Mouse (Mus musculus): ENCODE data around the gene Cmpk1. TPM values are rescaled to one million over a fixed set of nuclear protein-coding genes. Genes with fewer than 3 reads are reported as not detected.

The Cmpk1 gene
- polyA plus RNA-seq, 1 experiment from 2014 or later, result 67.8 TPM

DNA sequence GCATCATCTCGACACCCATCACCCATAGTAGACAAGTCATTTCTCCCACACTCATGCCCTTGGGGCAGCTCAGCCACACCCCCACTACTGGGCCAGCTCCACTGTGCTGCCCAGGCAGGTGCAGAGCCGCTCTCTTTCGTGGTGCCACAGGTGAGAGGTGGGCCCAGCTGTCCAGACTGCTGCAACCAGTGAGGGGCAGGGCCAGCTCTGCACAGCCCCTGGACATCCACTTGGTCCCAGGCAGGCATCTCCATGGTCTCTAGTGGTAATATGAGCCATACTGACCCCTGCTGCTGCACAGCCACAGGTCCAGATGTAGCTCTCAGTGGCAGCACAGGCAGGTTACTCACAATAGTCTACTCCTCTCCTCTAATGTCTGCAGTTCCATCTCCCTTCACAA is 33.9 kb downstream of the Cmpk1 start:
- DNase-seq (no peak), ATAC-seq (no peak)
- no peaks in the 10 kb centered on the region for H3K36me3 ChIP-seq (replicated peaks; ENCODE audit: insufficient read depth, low read length)
- no peaks in the 10 kb centered on the region for H3K4me1 ChIP-seq (ENCODE audit: insufficient read depth)
- WGBS (ENCODE audit: insufficient replicate concordance), result 81% methylated on average over 3 of the region's 3 CpGs
- no peak overlapping the region for H3K27ac ChIP-seq (ENCODE audit: low read depth)
- no peak overlapping the region for H3K9ac ChIP-seq (replicated peaks)
- H3K4me2 ChIP-seq (ENCODE audit: low read depth, low read length), result no peak overlapping the region
- H3K27me3 ChIP-seq (ENCODE audit: insufficient read depth, low read length), result 0 out of 2 replicates have a peak, but pooled peaks cover under 1% of the 10 kb centered on the region
- no peaks in the 10 kb centered on the region for H3K9me3 ChIP-seq (ENCODE audit: low read length)
- TF ChIP-seq CTCF (IDR thresholded peaks at IDR 0.05; ENCODE audit: low read depth), result no peak
- TF ChIP-seq EP300 (IDR thresholded peaks at IDR 0.05; ENCODE audit: low read depth), result no peak
- no peak overlapping the region for H3K4me3 ChIP-seq (ENCODE audit: low read depth, low read length)

DNA sequence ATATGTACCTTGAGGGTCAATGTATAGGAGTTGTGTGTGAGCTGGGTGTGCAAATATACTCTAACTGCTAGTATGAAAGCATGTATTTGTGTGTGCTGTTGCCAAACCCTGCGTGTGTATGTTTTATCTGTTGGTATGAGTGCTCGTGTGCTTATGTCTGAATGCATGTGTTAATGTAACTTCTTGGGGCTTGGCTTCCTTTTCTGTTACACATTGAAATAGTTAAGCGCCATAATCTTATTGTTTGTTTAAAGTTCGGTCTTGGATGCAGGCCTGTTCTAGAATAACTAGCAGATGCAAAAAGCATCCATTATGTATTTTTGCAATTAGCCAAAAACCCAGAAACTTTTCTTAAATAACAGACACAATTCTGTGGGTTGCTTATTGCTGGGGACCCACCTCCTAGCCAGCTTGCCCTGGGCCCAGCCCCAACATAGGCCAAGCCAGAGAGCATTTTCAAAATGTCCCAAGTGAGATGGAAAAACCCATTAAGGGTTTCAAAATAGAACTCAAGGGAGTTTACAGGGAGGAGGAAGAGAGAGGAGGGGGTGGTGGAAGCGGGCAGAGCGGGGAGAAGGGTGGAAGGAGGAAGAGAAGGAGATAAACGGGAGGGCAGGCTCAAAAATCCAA is 39.1 kb downstream of the Cmpk1 start:
- H3K36me3 ChIP-seq (replicated peaks; ENCODE audit: insufficient read depth, low read length), result no peaks in the 10 kb centered on the region
- no peak for ATAC-seq
- 0 out of 2 replicates have a peak, but pooled peaks cover 3% of the 10 kb centered on the region for H3K27me3 ChIP-seq (ENCODE audit: insufficient read depth, low read length)
- H3K9ac ChIP-seq (replicated peaks), result no peak overlapping the region
- H3K4me2 ChIP-seq (ENCODE audit: low read depth, low read length), result no peak overlapping the region
- no peaks in the 10 kb centered on the region for H3K4me1 ChIP-seq (ENCODE audit: insufficient read depth)
- no peak overlapping the region for H3K4me3 ChIP-seq (ENCODE audit: low read depth, low read length)
- WGBS (ENCODE audit: insufficient replicate concordance), result 53% methylated on average over 7 of the region's 7 CpGs
- H3K27ac ChIP-seq (ENCODE audit: low read depth), result no peak overlapping the region
- TF ChIP-seq EP300 (IDR thresholded peaks at IDR 0.05; ENCODE audit: low read depth), result no peak
- TF ChIP-seq CTCF (IDR thresholded peaks at IDR 0.05; ENCODE audit: low read depth), result no peak
- peak; percentile 5 for DNase-seq
- H3K9me3 ChIP-seq (ENCODE audit: low read length), result no peaks in the 10 kb centered on the region

GRCm38 (mm10) chr4:114947395-114947794 is 39.6 kb downstream of the Cmpk1 start:
- Histone ChIP-seq H3K27ac (ENCODE audit: low read depth) (no peak overlapping the region), H3K4me1 (ENCODE audit: insufficient read depth) (no peaks in the 10 kb centered on the region), H3K9me3 (ENCODE audit: low read length) (no peaks in the 10 kb centered on the region), H3K27me3 (ENCODE audit: insufficient read depth, low read length) (0 out of 2 replicates have a peak, but pooled peaks cover 3% of the 10 kb centered on the region), H3K4me3 (ENCODE audit: low read depth, low read length) (no peak overlapping the region), H3K9ac (replicated peaks) (no peak overlapping the region), H3K36me3 (replicated peaks; ENCODE audit: insufficient read depth, low read length) (no peaks in the 10 kb centered on the region), H3K4me2 (ENCODE audit: low read depth, low read length) (no peak overlapping the region)
- 27% methylated on average over 6 of the region's 6 CpGs for WGBS (ENCODE audit: insufficient replicate concordance)
- TF ChIP-seq EP300 (IDR thresholded peaks at IDR 0.05; ENCODE audit: low read depth), result no peak
- TF ChIP-seq CTCF (IDR thresholded peaks at IDR 0.05; ENCODE audit: low read depth), result peak; percentile 88
- DNase-seq (peak; percentile 79), ATAC-seq (no peak)

DNA sequence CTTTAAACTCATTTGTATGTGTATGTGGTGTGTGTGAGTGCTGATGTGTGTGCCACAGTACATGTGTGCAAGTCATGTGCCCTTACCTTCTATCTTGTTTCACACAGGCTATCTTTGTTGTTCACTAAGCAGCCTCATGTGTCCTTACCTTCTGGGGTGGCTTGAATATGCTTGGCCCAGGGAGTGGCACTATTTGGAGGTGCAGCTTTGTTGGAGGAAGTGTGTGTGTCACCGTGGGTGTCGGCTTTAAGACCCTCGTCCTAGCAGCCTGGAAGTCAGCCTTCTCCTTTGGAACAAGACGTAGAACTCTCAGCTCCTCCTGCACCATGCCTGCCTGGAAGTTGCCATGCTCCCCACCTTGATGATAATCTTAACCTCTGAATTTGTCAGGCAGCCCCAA is 40.6 kb downstream of the Cmpk1 start:
- TF ChIP-seq CTCF (IDR thresholded peaks at IDR 0.05; ENCODE audit: low read depth), result no peak
- TF ChIP-seq EP300 (IDR thresholded peaks at IDR 0.05; ENCODE audit: low read depth), result no peak
- no peaks in the 10 kb centered on the region for H3K9me3 ChIP-seq (ENCODE audit: low read length)
- 0 out of 2 replicates have a peak, but pooled peaks cover 3% of the 10 kb centered on the region for H3K27me3 ChIP-seq (ENCODE audit: insufficient read depth, low read length)
- no peak overlapping the region for H3K4me3 ChIP-seq (ENCODE audit: low read depth, low read length)
- H3K4me2 ChIP-seq (ENCODE audit: low read depth, low read length), result no peak overlapping the region
- no peaks in the 10 kb centered on the region for H3K36me3 ChIP-seq (replicated peaks; ENCODE audit: insufficient read depth, low read length)
- H3K27ac ChIP-seq (ENCODE audit: low read depth), result no peak overlapping the region
- no peaks in the 10 kb centered on the region for H3K4me1 ChIP-seq (ENCODE audit: insufficient read depth)
- DNase-seq, result peak; percentile 6
- no peak overlapping the region for H3K9ac ChIP-seq (replicated peaks)
- ATAC-seq, result no peak
- 69% methylated on average over 4 of the region's 4 CpGs for WGBS (ENCODE audit: insufficient replicate concordance)

GRCm38 (mm10) chr4:114945021-114945420 is 42.0 kb downstream of the Cmpk1 start:
- 56% methylated on average over 5 of the region's 5 CpGs for WGBS (ENCODE audit: insufficient replicate concordance)

GRCm38 (mm10) chr4:114942583-114942982 is 44.5 kb downstream of the Cmpk1 start:
- Histone ChIP-seq H3K27ac (ENCODE audit: low read depth) (no peak overlapping the region), H3K4me1 (ENCODE audit: insufficient read depth) (no peaks in the 10 kb centered on the region), H3K36me3 (replicated peaks; ENCODE audit: insufficient read depth, low read length) (no peaks in the 10 kb centered on the region), H3K4me2 (ENCODE audit: low read depth, low read length) (no peak overlapping the region), H3K27me3 (ENCODE audit: insufficient read depth, low read length) (no peaks in the 10 kb centered on the region), H3K9ac (replicated peaks) (no peak overlapping the region), H3K4me3 (ENCODE audit: low read depth, low read length) (no peak overlapping the region), H3K9me3 (ENCODE audit: low read length) (no peaks in the 10 kb centered on the region)
- no peak for ATAC-seq
- peak; percentile 5 for DNase-seq
- no peak for TF ChIP-seq CTCF (IDR thresholded peaks at IDR 0.05; ENCODE audit: low read depth)
- no peak for TF ChIP-seq EP300 (IDR thresholded peaks at IDR 0.05; ENCODE audit: low read depth)
- 48% methylated on average over 8 of the region's 8 CpGs for WGBS (ENCODE audit: insufficient replicate concordance)

More at GRCm38 (mm10) chr4:114945021-114945420, 42.0 kb downstream of the Cmpk1 start:
- H3K27me3 ChIP-seq (ENCODE audit: insufficient read depth, low read length), result 0 out of 2 replicates have a peak, but pooled peaks cover 3% of the 10 kb centered on the region
- no peak overlapping the region for H3K27ac ChIP-seq (ENCODE audit: low read depth)
- H3K9me3 ChIP-seq (ENCODE audit: low read length), result no peaks in the 10 kb centered on the region
- H3K9ac ChIP-seq (replicated peaks), result no peak overlapping the region
- H3K4me1 ChIP-seq (ENCODE audit: insufficient read depth), result no peaks in the 10 kb centered on the region
- peak; percentile 8 for DNase-seq
- no peaks in the 10 kb centered on the region for H3K36me3 ChIP-seq (replicated peaks; ENCODE audit: insufficient read depth, low read length)
- TF ChIP-seq EP300 (IDR thresholded peaks at IDR 0.05; ENCODE audit: low read depth) (no peak), CTCF (IDR thresholded peaks at IDR 0.05; ENCODE audit: low read depth) (no peak)
- no peak overlapping the region for H3K4me2 ChIP-seq (ENCODE audit: low read depth, low read length)
- ATAC-seq, result no peak
- H3K4me3 ChIP-seq (ENCODE audit: low read depth, low read length), result no peak overlapping the region

Measured in liver, postnatal 0 days (tissue).